Mouse (Mus musculus) testis, postnatal 14 days (tissue): Measurements from ENCODE around the gene Hes6.

Experiments used
- DNase-seq: peaks from one replicate; pipeline ENCODE4 v3.0.0; 2021; ENCODE audit warnings: low spot score

Gene Hes6

GRCm38 (mm10) chr1:91404976-91405375, 8.9 kb downstream of the Hes6 start:
- DNase-seq, result no peak

DNA sequence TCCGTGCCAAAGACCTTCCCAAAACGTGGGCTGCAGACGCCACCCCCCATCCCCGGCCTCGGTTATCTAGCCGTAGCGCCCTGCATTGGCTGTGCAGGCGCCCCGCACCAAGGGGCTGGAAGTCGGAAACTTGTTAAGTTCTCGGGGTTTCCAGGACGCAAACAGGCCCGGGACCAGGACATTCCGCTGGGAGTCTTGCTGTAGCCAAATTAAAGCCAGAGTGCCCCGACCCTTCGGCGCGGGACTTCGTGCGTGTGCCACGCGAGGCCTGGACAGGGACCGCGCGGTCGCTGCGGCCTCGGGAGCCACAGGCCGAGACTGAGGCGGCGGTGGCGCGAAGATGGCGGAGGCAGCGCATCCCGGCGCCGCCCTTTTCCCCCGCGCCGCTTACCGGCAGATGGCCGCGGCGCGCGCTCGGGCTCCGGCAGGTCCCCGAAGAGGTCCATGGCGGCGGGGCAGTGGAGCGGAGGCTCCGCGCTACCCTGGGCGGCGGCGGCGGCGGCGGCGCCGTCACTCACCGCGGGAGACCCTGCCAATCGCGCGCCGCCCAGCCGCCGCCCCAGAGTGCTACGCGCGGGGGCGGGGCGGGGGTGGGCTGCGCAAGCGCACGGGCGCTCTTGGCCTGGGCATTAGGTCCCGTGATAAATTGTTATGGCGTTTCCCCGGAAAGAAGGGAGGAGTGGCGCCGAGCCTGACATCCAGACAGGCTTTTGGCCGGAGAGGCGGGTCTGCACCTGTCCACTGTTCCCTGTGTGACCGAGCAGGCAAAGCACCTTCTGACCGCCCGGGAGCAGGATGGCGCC, 15.4 kb downstream of the Hes6 start, which contains the start of gene Ilkap:
Ilkap (minus strand) TSS at position 556 of the 803 bp plus-strand sequence.
- DNase-seq, result peak; percentile 82

DNA sequence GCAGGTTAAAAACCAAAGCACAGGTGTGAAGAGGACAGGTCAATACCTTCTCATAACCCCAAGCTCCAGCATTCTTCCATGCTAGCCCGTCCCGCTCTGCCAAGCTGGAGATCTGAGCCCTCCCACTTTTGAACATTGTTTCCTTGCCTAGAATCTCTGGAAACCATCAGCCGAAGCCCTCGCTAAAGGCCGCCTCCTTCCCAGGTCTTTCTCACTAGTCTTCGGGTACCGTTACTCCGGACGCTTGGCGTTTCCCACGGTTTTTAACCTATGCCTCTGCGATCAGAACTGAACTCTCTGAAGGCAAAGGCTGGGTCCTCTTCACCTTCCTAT, 15.9 kb downstream of the Hes6 start:
- DNase-seq, result peak; percentile 34

- no peak for DNase-seq
Observed at GRCm38 (mm10) chr1:91390369-91390768, 23.5 kb downstream of the Hes6 start.

DNA sequence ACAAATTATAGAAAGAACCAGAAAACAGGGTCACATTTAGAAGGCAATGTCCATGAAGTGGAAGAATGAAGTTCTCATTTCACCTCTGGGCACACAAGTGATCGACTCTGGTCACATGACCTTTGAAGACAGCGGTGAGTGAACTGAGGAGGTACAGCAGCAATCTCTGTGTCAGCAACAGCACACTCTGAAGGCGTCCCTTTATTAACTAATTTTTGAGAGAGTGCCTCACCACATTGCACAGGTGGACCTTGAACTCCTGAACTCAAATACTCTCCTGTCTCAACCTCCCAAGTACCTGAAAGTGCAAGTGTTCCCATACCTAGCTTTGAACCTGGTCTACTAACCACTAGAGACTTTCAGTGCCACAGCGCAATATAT, 32.8 kb downstream of the Hes6 start:
- DNase-seq, result no peak

GRCm38 (mm10) chr1:91380453-91381090, 33.3 kb downstream of the Hes6 start:
- no peak for DNase-seq

DNA sequence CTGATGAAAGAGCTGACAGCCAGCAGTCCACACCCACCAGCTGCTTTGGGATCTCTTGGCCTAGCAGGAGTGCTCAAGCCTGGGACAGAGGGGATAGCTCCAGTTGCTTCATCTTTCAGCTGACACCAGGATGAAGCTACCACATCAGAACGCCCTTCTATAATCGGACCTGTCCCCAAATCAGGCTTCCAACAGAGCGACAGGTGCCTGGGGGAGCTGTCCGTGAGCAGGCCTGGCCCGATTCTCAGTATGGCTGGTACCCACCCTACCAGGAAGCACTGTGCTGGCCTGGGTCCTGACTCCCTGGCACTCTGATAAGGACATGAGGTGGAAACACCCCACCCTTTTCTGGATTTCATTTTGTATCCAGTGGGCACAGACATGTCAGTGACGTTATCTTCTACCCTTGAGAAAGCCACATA, 40.4 kb downstream of the Hes6 start:
- no peak for DNase-seq

DNA sequence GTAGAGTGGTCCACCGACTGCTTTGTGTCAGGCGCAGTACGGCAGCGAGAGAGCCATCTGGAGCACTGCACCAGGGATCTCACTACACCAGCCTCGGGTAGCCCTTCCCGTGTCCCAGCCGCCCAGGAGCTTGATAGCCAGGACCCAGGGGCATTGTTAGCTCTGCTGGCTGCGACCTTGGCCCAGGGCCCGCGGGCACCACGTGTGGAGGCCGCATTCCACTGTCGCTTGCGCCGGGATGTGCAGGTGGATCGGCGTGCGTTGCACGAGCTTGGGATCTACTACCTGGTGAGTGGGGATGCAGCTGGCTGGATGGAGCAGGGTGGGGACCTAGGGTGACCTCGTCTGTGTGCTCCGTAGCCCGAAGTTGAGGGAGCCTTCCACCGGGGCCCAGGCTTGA, 43.8 kb downstream of the Hes6 start:
- DNase-seq, result no peak

DNA sequence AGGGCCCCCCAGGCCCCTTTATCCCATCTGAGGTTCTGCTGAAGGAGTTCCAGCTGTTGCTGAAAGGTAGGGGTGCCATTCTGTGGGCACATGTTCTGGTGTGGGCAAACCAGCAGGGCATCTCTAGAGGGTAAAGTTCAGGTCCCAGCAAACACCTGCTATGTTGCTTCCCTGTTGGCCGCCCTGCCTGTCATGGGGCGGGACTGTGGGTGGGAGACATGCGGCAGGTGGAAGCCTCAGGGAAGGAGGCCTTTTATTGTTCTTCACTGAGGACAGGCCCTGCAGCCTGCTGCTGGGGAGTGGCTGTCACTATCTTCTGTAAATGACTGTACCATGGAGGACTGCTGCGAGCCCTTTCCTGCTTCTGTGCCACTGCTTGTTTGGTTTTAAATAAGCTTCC, 44.4 kb downstream of the Hes6 start:
- no peak for DNase-seq

DNA sequence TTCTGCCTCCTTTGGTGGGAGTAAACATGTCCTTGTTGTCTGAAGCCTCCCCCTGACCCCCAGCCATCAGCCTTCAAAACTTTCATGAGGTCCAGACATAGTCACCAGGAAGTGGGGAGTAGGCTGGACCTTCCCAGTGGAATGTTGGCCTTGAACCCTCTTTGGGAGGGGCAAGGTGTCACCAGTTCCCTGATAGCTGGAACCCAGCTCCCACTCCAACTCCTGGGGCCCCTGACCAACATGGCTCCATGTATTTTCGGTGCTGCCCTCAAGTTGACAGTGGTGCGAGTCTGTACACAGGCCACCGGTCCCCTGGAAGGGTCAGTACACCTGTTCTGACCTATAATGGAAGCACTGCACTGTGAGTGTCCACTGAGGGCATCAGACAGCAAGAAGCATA, 46.5 kb downstream of the Hes6 start:
- no peak for DNase-seq

DNA sequence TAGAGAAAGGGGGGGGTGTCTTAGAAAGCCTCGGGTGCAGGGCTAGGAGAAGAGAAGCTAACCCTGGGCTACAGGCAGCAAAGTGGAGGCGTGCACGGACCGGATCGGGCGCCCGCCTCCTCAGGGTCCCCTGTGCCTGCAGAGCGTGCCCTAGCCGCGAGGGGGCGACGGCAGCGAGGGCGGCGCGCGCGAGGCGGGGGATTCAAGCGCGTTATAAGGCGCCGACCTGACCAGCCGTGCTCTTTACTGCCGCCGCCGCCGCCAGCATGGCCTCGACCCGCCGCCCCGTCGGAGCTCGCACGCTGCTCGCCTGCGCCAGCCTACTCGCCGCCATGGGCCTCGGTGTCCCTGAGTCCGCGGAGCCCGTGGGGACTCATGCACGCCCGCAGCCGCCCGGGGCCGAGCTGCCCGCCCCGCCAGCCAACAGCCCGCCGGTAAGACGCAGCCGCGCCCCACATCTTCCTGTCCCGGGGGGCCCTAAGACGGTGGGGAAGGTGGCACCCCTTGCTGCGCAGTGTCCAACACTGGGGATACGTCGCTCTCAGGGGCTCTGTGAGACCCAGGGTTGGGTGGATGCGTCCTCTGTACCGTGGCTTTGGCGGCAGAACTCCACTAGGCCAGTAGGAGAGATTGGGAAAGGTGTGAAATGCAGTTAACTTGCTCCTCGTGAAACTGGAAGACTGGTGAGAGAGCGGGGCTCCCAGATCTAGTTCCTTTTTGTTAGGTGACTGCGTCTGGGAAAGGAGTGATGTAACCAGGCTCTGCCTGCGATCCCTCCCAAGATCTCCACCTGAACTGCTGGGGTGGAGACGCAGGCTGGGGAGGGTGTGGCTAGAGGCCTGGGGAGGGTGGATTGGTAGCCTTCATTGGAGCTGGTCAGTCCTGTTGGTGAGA, 47.4 kb downstream of the Hes6 start, which contains the start of gene Erfe:
Erfe (plus strand) TSS at position 216 of the 894 bp plus-strand sequence.
- DNase-seq, result peak; percentile 72

DNA sequence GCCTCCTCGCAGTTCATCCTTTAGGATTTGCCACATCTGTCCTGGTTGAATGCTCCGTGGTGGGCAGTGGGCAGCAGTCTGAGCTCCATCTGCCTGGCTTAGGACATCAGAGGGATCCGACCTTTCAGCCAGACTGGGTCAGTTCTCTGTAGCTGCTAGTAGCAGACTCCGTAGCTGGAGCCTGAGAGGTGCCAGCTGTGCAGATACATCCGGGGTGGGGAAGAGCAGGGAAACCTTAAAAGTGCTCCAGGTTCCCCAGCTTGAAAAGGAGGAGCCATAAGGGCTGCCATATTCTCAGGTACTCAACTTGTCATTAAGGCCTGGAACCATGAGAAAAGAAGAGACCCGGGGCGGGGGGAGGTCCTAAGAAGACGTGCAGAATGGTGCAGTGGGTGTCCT, 48.0 kb downstream of the Hes6 start:
- no peak for DNase-seq

DNA sequence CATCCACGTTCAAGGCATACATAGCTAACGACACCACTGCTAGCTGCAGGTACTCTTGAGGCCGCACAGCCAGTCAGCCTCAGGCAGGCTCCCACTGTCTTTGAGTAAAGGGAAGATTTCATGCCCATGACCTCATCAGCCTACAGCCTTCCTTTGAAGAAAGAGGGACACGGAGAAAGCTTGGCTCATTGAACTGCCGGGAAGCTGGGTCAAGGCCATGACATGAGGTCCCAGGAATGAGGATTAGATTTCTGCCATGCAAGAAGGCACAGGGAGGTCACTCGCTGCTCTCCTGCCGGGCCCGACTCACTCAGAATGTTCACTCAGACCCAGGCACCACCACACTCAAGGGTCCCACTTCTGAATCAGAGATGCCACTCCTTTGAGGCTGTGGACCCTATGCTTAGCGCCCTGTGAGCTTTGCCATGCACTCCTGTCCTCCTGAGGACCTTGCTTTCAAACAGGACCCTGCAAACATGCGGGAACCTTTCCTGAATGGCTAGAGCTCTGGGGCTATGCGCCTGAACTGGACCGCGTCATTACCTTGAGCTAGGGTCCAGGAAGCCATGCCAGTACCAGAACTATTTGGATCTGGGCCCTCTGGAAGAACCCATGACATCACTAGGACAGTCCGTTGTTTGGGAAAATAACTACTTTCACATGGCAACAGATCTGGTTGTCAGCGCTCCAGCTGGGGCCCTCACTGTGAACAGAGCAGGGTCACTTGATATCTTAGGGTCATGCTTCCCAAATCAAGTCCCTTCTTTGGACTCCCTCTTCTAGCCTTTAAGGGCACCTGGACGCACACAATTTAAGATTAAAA, 48.8 kb downstream of the Hes6 start:
- DNase-seq, result no peak

GRCm38 (mm10) chr1:91362113-91362512, 51.7 kb downstream of the Hes6 start:
- DNase-seq, result no peak
